Mouse (Mus musculus): ENCODE data around the gene Rab44.

The Rab44 gene

DNA sequence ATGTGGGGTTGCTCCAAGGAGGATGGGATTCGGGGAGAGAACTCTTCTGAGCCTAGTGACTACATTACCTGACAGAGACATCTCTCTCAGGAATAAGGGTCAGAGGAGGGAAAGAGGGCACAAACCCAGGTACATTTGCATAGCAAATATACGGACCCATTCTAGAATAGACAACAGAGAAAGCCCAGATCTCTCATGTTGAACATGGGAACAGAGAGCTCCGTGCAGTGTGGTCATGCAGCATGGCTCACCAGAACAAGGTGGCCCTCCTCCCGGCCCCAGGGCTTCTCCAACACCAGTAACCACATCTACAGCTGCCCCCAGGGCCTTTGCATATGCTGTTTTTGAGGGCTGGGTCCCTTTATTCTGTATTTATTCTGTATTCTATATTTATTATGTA, 54.5 kb downstream of the Rab44 start:
- DNase-seq (ENCODE audit: low spot score in 2 of 2) = no peak

DNA sequence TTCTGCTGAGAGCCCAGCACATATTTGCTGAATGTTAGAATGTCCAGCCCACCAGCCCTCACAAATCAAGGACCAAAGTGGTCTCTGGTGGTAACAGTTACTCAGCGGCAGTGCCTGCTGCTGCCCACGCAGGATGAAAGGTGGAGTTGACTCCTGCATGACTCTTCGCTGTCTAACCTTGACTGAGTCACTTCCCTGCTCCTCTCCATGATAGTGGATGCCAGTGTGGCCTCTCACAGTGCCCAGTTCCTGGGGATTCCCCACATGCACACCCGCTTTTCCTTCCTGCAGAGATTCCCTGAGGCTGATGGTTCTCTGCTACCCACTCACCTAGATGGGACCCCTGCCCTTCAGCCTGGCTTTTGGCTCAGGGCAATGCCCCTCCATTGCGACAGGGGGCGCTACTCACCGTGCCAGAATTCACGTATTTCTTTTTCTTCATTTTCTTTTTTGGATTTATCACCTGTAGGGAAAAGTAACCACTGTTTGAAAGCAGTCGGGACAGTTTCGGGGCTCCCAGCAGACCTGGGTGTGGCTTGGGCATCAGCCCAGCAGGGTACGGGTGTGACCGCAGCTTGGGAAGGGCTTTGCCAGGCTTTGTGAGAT, 55.2 kb downstream of the Rab44 start:
- no peak for DNase-seq (ENCODE audit: low spot score in 2 of 2)

DNA sequence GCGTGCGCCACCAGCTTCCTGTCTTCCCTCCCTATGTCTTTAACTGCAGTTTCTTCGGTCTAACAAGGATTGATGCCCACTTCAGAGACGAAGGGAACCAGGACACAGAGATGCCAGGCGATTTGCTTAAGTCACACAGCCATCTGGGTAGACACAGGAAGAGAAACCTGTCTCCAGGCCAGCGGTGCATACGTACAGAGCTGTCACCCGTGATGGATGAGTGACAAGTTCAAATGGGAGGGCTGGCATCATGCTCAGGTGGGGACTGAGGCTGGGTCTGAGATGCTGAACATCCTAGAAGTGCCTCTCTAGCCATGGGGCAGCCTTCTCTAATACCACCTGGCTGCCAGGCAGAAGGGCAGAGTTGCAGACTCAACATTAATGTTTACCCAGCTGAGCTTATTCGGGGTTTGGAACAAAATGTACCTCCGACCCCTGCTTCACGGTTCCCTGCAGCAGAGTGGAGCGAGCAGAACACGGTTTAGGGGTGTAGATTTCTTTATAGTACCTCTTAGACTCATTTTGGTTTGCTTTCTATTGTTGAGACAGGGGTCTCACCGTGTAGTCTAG, 56.6 kb downstream of the Rab44 start:
- DNase-seq (ENCODE audit: low spot score in 2 of 2) = no peak

DNA sequence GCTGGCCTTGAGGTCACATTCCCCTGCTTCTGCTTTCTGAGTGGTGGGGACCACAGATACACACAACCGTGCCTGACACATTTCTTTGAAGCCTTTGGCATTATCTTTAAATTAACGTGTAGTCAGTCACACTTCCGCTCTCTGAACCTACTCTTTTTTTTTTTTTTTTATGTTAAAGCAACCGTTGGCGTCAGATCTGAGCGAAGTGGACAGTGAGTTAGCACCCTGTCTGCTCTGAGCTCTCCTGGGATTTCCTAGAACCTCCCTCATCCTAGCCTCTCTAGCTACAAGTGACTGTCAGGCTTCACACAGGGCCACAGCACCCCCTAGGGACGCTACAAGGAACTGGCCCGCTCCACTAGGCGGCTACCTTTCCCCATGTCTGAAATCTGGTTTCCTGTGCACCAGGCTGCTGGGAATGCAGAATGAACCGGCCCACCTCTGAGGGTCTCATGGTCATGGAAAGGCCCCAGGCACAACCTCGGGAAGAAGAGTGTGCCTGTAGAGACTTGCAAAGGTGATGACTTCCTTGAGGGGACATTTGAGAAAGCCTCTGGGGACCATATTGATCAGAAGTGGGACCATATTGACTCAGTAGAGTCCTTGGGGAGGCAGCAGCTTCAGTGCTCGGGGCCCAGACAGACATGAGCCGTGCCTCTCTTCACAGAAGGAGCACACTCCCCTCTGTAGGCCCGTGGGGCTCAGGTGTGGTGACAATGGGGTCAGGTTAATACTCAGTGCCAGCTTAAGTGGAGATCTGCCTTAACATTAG, 57.2 kb downstream of the Rab44 start:
- DNase-seq (ENCODE audit: low spot score in 2 of 2) = peak; percentile 64 to 76

DNA sequence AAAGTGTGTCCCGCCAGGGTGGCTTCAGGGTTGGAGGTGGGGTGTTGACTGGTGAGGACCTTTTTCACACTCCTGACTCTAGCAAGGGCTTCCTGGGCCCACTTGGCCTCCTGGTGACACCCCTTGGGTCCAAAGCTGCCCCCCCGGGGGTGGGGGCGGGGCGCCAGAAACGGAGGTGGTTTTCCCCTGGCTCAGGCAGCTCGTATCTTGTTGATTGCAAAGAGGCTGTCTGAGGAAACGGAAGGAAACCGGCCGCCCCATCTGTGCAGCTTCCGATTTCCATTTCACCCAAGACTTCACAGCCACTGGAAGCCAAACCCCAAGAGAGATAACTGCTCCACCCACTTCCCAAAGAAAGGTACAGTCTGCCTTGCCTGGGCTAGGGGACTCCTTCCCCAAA, 58.1 kb downstream of the Rab44 start:
- peak; percentile 53 to 60 for DNase-seq (ENCODE audit: low spot score in 2 of 2)

DNA sequence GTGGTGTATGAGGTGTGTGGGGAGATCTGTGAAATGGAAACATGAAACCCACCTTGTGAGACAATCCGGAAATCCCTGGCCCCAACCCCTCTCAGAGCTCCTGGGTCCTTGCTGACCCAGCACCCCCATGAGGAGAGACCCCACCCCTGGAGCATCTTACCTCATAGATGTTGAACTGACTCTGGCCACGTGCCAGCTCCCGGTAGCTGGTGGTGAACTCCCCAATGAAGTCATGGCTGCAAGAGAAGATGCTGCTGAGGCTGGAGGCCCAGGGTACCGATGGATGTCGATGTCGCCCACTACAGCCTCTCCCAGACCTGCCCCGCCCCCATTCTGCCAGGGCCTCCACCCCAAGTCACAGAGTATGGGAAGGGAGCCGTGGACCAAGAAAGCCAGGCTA, 59.2 kb downstream of the Rab44 start:
- no peak for DNase-seq (ENCODE audit: low spot score in 2 of 2)

DNA sequence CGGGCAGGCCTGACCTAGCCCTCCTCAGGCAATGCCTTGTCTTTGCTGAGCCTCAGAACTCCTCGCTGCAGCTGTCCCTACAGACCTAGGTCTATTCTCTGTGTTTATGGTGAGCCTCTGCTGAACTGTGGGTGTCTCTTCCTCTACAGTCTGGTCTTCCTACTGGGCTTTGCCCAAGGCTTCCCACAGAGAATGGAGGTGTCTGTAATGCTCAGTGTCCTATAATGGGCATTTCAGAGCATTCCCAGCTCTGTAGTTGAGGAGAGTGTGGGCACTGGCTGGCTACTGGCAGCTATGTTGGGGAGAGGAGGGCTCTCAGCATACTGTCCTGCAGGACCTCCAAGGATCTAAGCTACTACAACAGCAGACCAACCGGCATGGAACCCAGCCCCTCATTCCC, 61.7 kb downstream of the Rab44 start:
- DNase-seq (ENCODE audit: low spot score in 2 of 2) = no peak

DNA sequence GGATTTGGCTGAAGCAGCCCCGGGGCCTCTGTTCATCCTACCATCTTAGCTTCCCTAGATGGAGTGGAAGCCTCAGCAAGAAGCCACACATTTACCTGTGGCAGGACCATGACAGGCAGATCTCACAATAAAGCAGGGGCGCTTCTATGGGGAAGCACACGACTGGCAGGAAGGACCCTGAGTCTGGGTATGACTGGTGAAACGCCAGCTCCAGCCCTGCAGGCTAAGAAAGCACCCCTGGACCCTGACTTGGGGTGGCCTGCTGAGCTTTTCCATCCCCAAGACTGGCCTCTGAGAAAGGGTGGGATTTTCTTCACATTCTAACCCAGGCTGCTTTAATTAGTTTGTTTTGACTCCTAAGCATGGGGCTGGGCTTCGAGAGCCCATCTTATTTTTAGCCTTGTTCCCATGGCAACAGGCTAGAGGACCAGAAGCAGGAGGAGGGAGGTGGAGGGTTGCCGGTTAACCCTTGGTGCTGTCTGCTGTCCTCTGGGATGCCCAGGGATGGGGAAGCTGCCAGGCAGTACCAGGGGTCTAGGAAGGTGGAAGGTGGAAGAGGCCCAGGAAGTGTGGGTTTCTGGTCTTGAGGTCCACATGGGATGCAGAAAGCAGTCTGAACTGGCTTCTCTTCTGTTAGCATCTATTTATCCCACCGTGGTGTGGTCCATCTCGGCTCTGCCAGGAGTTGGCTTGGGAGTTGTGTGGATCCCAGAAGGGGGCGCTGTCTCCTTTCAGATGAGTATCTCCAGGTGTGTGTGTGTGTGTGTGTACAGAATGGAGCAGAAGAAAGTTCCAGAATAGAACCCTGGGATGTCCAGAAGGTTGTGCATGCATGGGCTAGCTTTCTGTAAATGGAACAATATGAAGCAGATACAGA, 62.7 kb downstream of the Rab44 start:
- DNase-seq (ENCODE audit: low spot score in 2 of 2) = no peak

DNA sequence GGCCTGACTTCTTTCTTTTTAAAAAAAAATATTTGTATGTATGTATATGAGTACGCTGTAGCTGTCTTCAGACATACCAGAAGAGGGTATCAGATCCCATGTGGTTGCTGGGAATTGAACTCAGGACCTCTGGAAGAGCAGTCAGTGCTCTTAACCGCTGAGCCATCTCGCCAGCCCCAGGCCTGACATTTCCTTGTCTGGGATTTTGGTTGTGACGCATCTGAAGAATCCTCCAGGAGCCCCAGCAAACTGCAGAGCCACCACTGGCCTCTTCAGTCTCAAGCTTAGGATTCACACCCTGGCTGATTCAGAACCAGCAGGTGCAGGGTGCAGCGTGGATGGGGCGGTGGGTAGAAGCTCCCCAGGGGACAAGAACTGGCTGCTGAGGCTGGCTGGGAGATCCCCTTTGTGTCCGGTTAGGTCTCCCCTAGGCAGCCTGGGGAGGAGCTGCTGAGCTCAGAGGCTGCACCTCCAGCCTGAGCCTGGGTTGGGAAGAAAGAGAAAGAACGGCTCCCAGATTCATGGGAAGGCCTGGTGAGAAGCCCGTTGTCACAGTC, 64.6 kb downstream of the Rab44 start:
- no peak for DNase-seq (ENCODE audit: low spot score in 2 of 2)

DNA sequence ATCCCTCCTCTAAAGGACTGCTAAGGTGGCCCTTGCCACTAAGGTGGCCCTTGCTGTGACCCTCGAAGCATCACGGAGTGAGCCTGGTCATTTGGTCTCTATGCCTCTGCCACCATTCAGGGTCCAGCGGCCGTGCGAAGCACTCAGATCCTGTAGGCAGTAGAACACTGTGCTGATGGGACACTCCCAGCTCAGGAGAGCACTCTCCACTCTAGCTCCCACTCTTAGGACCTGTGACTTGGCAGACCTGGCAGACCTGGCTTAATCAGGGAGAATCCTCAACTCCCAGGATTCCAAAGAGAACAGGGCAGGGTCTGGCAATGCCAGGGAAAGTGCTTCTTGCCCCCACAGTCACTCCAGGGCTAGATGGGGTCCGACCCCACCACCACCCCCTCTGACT, 66.0 kb downstream of the Rab44 start:
- DNase-seq (ENCODE audit: low spot score in 2 of 2) = no peak

DNA sequence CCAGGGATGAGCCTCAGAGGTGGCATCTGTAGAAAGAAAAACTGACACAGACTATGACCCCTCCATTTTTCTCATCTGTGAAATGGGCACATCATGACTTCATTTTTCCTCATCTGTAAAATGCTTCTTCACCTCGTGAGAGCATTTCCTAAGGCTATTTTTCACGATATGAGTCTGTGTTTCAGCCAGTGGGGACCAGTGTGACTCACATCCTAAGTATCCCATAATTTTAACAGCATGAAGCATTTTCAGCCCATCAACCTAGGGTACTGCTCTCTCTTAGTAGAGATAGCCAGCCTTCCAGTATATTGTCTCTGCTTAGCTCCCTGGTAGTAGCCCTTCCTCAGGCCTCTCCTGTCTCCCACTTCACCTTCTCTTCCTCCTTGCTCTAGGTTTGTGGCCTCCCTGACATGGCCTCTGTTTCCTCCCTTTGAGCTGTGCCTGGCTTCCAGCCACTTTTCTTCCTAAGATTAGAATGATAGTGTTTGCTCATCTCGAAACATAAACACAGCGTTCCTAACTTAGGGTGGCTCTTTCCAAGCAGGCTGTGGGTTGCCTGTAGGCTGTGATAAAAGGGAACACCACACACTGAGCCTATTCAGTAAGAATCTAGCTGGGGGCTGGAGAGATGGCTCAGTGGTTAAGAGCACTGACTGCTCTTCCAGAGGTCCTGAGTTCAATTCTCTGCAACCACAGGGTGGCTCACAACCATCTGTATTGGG, 66.6 kb downstream of the Rab44 start:
- DNase-seq (ENCODE audit: low spot score in 2 of 2) = no peak

DNA sequence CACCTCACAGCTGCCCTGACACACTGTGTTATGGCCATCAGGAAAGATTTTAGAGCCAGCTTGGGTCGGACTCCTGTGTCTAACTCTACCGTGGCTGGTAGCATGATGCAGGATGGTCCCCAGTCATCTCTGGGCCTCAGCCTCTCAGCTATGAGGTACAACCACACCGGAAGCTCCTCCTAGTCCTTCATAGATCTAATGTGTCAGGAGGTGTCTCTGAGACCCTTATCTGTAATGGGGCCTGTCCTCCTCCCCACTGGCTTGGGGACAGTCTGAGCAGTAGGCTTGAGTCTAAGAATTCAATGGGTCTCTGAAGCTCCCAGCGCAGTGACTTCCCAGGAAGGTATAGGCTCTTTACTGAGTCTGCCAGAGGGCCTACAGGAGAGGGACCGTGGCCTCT, 67.8 kb downstream of the Rab44 start:
- no peak for DNase-seq (ENCODE audit: low spot score in 2 of 2)

DNA sequence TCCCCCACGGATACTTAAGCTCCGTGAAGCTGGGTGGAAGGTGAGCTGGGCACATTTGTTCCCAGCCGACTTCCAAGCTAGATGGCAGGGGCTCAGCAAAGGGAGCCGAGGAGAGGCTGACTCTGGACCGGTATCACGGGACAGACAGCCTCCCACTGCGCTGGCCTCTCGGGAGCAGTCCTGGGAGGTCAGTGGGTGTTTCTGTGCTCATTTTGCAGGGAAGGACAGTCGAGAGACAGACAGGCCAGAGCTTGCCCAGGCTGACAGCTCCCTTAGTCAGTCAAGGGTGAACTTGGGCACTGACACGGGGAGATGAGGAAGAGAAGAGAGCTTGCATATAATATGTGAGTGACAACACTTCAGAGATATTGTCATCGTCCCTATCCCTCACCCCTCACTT, 69.2 kb downstream of the Rab44 start:
- no peak for DNase-seq (ENCODE audit: low spot score in 2 of 2)

DNA sequence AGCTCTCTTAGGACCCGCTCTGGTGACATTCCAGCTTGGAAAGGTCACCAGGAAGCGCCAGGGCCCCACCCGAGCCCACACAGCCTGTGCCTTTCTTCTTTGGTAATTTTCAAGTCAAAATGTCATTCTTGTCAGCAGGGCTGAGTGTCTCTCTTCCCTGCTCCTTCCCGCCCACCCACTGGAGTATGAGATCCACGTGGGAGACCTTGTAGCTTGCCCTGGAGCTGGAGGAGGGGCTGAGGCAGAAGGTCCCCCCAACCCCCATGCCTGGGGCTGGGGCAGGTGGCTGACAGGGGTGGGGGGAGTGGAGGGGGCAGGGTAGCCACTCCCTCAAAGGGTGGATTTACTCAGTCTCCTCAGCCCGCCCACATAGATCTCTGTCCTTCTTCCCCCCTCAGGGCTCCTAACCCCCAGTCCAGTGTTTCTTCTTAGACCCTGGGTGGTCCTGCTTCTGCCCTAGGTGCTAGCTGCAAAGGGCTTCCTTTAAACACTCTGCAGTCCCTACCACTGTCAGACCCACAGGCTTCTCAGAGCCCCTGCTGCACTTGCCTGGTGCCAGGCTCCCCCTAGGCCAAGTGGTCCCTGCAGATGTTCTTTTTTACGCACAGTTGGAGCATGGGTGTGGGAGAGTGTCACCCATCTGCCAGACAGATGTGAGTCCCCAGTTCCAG, 71.6 kb downstream of the Rab44 start:
- no peak for DNase-seq (ENCODE audit: low spot score in 2 of 2)

DNA sequence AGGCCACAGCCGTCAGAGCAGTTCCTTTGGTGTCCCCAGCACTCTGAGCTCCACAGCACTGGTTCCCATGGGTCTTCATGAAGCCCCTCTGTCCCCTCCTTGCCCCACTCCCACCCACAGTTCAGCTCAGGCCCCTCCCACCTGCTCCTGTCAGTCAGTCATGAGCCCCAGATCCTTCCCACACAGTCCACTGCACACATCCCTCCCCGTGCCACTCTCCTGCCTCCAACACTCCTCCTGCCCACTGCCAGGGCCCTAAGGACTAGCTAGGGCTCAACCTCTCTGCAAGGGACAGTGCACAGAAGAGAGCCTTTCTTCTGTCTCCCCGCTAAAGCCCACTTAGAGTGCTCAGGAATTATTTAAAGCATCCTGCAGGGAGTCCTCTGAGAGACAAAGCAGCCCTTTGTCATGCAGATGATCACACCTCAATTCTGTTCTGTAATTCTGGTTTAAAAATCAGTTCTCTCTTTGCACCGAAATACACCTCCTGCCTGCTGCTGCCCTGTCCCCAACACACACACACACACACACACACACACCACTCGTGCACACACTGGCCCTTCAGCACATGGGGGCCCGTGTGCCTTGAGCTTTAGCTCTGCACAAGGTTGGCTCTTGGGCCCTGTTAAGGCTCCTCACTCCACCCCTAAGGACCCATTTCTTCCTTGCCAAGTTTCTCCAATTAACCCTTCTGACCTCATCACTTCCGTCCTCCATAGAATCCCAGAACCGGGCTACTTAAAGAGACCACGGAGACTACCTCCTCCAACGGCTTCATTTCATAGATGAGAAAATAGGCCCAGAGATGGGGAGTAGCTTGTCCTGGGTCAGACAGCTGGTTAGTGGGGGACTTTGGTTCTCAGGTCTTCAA, 73.3 kb downstream of the Rab44 start:
- DNase-seq (ENCODE audit: low spot score in 2 of 2) = no peak

DNA sequence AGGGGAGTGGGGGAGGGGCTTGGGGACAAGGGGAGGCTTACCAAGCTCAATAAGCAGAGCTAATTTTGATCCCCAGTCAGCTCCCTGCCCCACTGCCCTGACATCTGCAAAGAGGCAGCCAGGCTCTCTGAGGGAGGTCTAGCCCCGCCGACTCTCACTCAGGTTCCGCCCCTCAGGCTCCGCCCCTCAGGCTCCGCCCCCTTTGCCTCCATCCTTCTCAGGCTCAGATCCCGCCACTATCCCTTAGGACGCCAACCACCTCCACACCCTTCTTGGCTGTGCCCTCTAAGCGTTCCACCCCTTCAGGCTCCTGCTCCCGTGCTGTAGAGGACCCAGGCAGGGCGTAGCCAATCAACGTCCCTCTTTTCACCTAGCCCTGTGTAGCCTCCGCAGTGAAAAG, 75.0 kb downstream of the Rab44 start:
- DNase-seq (ENCODE audit: low spot score in 2 of 2) = no peak

DNA sequence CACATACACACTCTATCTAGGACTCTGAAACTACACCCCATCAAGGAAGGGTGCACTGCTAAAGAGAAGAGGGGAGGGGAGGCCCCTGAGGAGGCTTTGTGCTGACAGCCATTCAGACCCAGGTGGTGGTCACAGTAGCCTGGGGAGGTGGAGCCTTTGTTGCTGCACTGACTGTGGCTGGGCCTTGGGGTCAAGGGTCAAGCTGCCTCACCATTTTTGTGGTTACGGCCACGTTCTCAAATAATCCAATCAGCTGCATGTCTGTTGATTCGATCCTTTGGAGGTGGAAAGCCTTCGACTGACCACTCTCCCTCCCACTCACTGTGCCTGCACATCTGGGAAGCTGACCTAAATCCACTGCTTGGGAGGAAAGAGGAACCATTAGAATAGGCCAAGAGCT, 81.6 kb downstream of the Rab44 start:
- DNase-seq (ENCODE audit: low spot score in 2 of 2) = no peak
